Mouse (Mus musculus) small intestine, adult 2 months (tissue): ENCODE measurements around the gene Gdap1l1.

Experiments
- CTCF ChIP-seq: fragments of 200-500 bp; IDR thresholded peaks from 2 replicates; pipeline ENCODE4 v1.5.1; 2012; ENCODE audit warnings: low read depth, mild to moderate bottlenecking, control low read depth, inconsistent platforms, low read length, moderate library complexity, mixed read lengths; ENCODE audit not compliant: insufficient replicate concordance, insufficient read length; ENCODE audit errors: extremely low read depth
- POLR2A ChIP-seq: fragments of 200-500 bp; IDR thresholded peaks from 2 replicates; pipeline ENCODE4 v1.6.1; 2012; ENCODE audit warnings: low read depth, mild to moderate bottlenecking, control low read depth, inconsistent platforms, low read length, moderate library complexity

DNA sequence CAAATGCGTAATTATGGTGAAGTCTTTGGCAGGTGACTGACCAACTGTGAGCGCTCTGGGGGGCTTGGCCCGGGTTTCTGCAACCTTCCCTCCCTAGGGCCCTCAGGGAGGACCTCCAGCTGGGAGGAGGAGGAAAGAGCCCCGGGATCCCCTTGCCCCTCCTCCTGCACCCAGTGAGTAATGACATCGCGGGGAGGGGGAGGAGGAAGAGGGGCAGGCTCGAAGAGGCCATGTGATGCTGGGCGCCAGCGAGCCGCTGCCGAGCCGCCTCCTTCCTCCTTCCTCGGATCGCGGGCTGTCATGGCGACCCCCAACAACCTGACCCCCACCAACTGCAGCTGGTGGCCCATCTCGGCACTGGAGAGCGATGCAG is at the start of gene Gdap1l1:
- TF ChIP-seq POLR2A (no peak), CTCF (no peak)
